Mouse (Mus musculus) lung, adult 2 months (tissue): ENCODE measurements around the gene Cdk14.

ENCODE experiments used
- CTCF ChIP-seq: fragments of 200-500 bp; IDR thresholded peaks from 2 replicates; pipeline ENCODE4 v1.5.1; 2011; ENCODE audit warnings: mild to moderate bottlenecking, low read length, control low read depth; ENCODE audit not compliant: insufficient read depth
- POLR2A ChIP-seq: fragments of 200-500 bp; IDR thresholded peaks from 2 replicates; pipeline ENCODE4 v1.6.1; 2011; ENCODE audit warnings: low read depth, mild to moderate bottlenecking, control low read depth, low read length, borderline replicate concordance; ENCODE audit errors: extremely low read depth

DNA sequence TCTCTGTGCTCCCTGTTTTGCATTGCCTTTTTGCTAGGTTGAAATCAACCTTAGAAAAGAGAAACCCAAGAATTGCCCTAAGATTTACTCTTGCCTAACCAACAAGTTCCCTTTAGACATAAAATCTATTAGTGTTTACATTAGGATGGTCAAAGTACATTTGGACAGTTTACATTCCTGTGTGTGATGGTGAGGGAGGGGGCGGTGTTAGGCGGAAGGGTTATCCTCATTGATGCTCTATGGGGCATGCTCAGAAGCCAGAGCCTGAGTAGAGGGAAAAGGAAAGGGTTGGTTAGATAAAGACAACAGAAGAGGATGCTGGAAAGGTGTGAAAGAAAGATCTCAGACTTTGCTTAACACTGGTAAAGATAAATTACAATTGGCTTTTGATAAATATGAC is 8.2 kb downstream of the Cdk14 start:
- TF ChIP-seq POLR2A (no peak), CTCF (no peak)
